Mouse (Mus musculus): ENCODE results near the gene Arhgap45. TPM values are rescaled to one million over a fixed set of nuclear protein-coding genes. Genes with fewer than 3 reads are reported as not detected.

The Arhgap45 gene
- polyA plus RNA-seq, 1 experiment, result 1.6 TPM

- Histone ChIP-seq H3K4me3 (ENCODE audit: insufficient read depth, poor library complexity, severe bottlenecking) (no peak overlapping the region), H3K79me3 (ENCODE audit: low read depth) (no peaks in the 10 kb centered on the region), H3K36me3 (ENCODE audit: control insufficient read depth, insufficient read depth) (no peaks in the 10 kb centered on the region), H3K27me3 (ENCODE audit: control insufficient read depth, insufficient read depth, insufficient read length) (no peaks in the 10 kb centered on the region), H3ac (ENCODE audit: control insufficient read depth, insufficient read length, low read depth) (no peak overlapping the region), H3K79me2 (ENCODE audit: control insufficient read depth, insufficient read depth) (no peaks in the 10 kb centered on the region)
- TF ChIP-seq MYOD1 (IDR thresholded peaks at IDR 0.05; ENCODE audit: control insufficient read depth, insufficient read length, low read depth), result no peak
- no peak for TF ChIP-seq FOSL1 (IDR thresholded peaks at IDR 0.05; ENCODE audit: insufficient read depth, low read length, poor library complexity, severe bottlenecking)
- TF ChIP-seq USF1 (IDR thresholded peaks at IDR 0.05; ENCODE audit: low read depth), result no peak
- TF ChIP-seq CEBPB (IDR thresholded peaks at IDR 0.05; ENCODE audit: low read depth), result no peak
- TF ChIP-seq MYOG (IDR thresholded peaks at IDR 0.05; ENCODE audit: control insufficient read depth, extremely low read depth, insufficient read length), result no peak
- no peak for TF ChIP-seq MAX (IDR thresholded peaks at IDR 0.05)
- no peak for TF ChIP-seq CTCF (IDR thresholded peaks at IDR 0.05; ENCODE audit: control insufficient read depth, insufficient read depth, insufficient read length)
Observed at GRCm38 (mm10) chr10:80025889-80026288, 9.4 kb downstream of the Arhgap45 start.

GRCm38 (mm10) chr10:80027681-80028520 is 11.4 kb downstream of the Arhgap45 start:
- no peak for TF ChIP-seq MAX (IDR thresholded peaks at IDR 0.05)
- TF ChIP-seq CEBPB (IDR thresholded peaks at IDR 0.05; ENCODE audit: low read depth), result no peak
- no peak for TF ChIP-seq MYOD1 (IDR thresholded peaks at IDR 0.05; ENCODE audit: control insufficient read depth, insufficient read length, low read depth)
- TF ChIP-seq USF1 (IDR thresholded peaks at IDR 0.05; ENCODE audit: low read depth), result no peak
- no peak for TF ChIP-seq MYOG (IDR thresholded peaks at IDR 0.05; ENCODE audit: control insufficient read depth, extremely low read depth, insufficient read length)
- no peak for TF ChIP-seq FOSL1 (IDR thresholded peaks at IDR 0.05; ENCODE audit: insufficient read depth, low read length, poor library complexity, severe bottlenecking)
- no peak for TF ChIP-seq CTCF (IDR thresholded peaks at IDR 0.05; ENCODE audit: control insufficient read depth, insufficient read depth, insufficient read length)
- Histone ChIP-seq H3K79me2 (ENCODE audit: control insufficient read depth, insufficient read depth) (no peaks in the 10 kb centered on the region), H3K79me3 (ENCODE audit: low read depth) (no peaks in the 10 kb centered on the region), H3K36me3 (ENCODE audit: control insufficient read depth, insufficient read depth) (no peaks in the 10 kb centered on the region), H3K27me3 (ENCODE audit: control insufficient read depth, insufficient read depth, insufficient read length) (no peaks in the 10 kb centered on the region), H3K4me3 (ENCODE audit: insufficient read depth, poor library complexity, severe bottlenecking) (no peak overlapping the region), H3ac (ENCODE audit: control insufficient read depth, insufficient read length, low read depth) (no peak overlapping the region)

GRCm38 (mm10) chr10:80028521-80028846 is 12.0 kb downstream of the Arhgap45 start:
- H3K4me3 ChIP-seq (ENCODE audit: insufficient read depth, poor library complexity, severe bottlenecking), result no peak overlapping the region

GRCm38 (mm10) chr10:80030191-80030590 is 13.7 kb downstream of the Arhgap45 start:
- no peak overlapping the region for H3ac ChIP-seq (ENCODE audit: control insufficient read depth, insufficient read length, low read depth)
- no peak overlapping the region for H3K4me3 ChIP-seq (ENCODE audit: insufficient read depth, poor library complexity, severe bottlenecking)
- H3K27me3 ChIP-seq (ENCODE audit: control insufficient read depth, insufficient read depth, insufficient read length), result no peaks in the 10 kb centered on the region
- H3K36me3 ChIP-seq (ENCODE audit: control insufficient read depth, insufficient read depth), result peaks cover 8% of the 10 kb centered on the region
- no peaks in the 10 kb centered on the region for H3K79me3 ChIP-seq (ENCODE audit: low read depth)
- H3K79me2 ChIP-seq (ENCODE audit: control insufficient read depth, insufficient read depth), result peaks cover 2% of the 10 kb centered on the region
- no peak for TF ChIP-seq MYOG (IDR thresholded peaks at IDR 0.05; ENCODE audit: control insufficient read depth, extremely low read depth, insufficient read length)
- TF ChIP-seq MAX (IDR thresholded peaks at IDR 0.05), result no peak
- TF ChIP-seq USF1 (IDR thresholded peaks at IDR 0.05; ENCODE audit: low read depth), result no peak
- TF ChIP-seq FOSL1 (IDR thresholded peaks at IDR 0.05; ENCODE audit: insufficient read depth, low read length, poor library complexity, severe bottlenecking), result no peak
- no peak for TF ChIP-seq CEBPB (IDR thresholded peaks at IDR 0.05; ENCODE audit: low read depth)
- TF ChIP-seq MYOD1 (IDR thresholded peaks at IDR 0.05; ENCODE audit: control insufficient read depth, insufficient read length, low read depth), result no peak
- no peak for TF ChIP-seq CTCF (IDR thresholded peaks at IDR 0.05; ENCODE audit: control insufficient read depth, insufficient read depth, insufficient read length)

More at GRCm38 (mm10) chr10:80028521-80028846, 12.0 kb downstream of the Arhgap45 start:
- TF ChIP-seq FOSL1 (IDR thresholded peaks at IDR 0.05; ENCODE audit: insufficient read depth, low read length, poor library complexity, severe bottlenecking) (no peak), USF1 (IDR thresholded peaks at IDR 0.05; ENCODE audit: low read depth) (no peak), MYOD1 (IDR thresholded peaks at IDR 0.05; ENCODE audit: control insufficient read depth, insufficient read length, low read depth) (no peak), MAX (IDR thresholded peaks at IDR 0.05) (no peak), CTCF (IDR thresholded peaks at IDR 0.05; ENCODE audit: control insufficient read depth, insufficient read depth, insufficient read length) (no peak), CEBPB (IDR thresholded peaks at IDR 0.05; ENCODE audit: low read depth) (no peak), MYOG (IDR thresholded peaks at IDR 0.05; ENCODE audit: control insufficient read depth, extremely low read depth, insufficient read length) (no peak)
- Histone ChIP-seq H3K36me3 (ENCODE audit: control insufficient read depth, insufficient read depth) (no peaks in the 10 kb centered on the region), H3K79me3 (ENCODE audit: low read depth) (no peaks in the 10 kb centered on the region), H3ac (ENCODE audit: control insufficient read depth, insufficient read length, low read depth) (no peak overlapping the region), H3K27me3 (ENCODE audit: control insufficient read depth, insufficient read depth, insufficient read length) (no peaks in the 10 kb centered on the region), H3K79me2 (ENCODE audit: control insufficient read depth, insufficient read depth) (no peaks in the 10 kb centered on the region)

GRCm38 (mm10) chr10:80030736-80031135 is 14.3 kb downstream of the Arhgap45 start:
- Histone ChIP-seq H3K79me3 (ENCODE audit: low read depth) (no peaks in the 10 kb centered on the region), H3K4me3 (ENCODE audit: insufficient read depth, poor library complexity, severe bottlenecking) (no peak overlapping the region), H3K27me3 (ENCODE audit: control insufficient read depth, insufficient read depth, insufficient read length) (no peaks in the 10 kb centered on the region), H3K79me2 (ENCODE audit: control insufficient read depth, insufficient read depth) (peaks cover 5% of the 10 kb centered on the region), H3K36me3 (ENCODE audit: control insufficient read depth, insufficient read depth) (peaks cover 13% of the 10 kb centered on the region), H3ac (ENCODE audit: control insufficient read depth, insufficient read length, low read depth) (no peak overlapping the region)
- TF ChIP-seq CTCF (IDR thresholded peaks at IDR 0.05; ENCODE audit: control insufficient read depth, insufficient read depth, insufficient read length) (no peak), CEBPB (IDR thresholded peaks at IDR 0.05; ENCODE audit: low read depth) (no peak), FOSL1 (IDR thresholded peaks at IDR 0.05; ENCODE audit: insufficient read depth, low read length, poor library complexity, severe bottlenecking) (no peak), MYOD1 (IDR thresholded peaks at IDR 0.05; ENCODE audit: control insufficient read depth, insufficient read length, low read depth) (no peak), MAX (IDR thresholded peaks at IDR 0.05) (no peak), MYOG (IDR thresholded peaks at IDR 0.05; ENCODE audit: control insufficient read depth, extremely low read depth, insufficient read length) (no peak), USF1 (IDR thresholded peaks at IDR 0.05; ENCODE audit: low read depth) (no peak)

Data from C2C12 (cell line).